ENCODE assay signal across 19 mouse cellular contexts in the genomic region with DNA sequence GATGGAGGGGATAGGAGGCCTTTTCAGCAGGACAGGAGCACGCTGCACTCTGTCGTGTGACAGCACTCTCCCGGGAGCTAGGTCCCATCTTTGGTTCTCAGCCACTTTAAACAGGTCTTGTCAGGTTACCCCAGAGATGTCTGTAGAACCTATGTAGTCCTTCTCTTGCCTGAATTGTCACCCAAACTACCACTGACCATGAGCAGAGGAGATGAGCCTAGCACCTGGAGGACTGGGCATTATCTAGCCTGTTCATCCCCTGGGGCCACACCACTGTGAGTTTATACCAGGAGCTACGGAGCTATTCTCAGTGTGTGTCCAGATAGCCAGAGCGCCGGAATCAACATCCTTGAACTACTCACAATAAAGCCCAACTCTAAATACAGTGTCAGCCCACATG. TPM values are rescaled to one million over a fixed set of nuclear protein-coding genes. Genes with fewer than 3 reads are reported as not detected.
DNase-seq lines count a peak whose midpoint lies in the region; ATAC-seq and TF ChIP-seq lines count a peak whose summit lies in the region.
"Had no signal": no experiment of that assay in that cellular context is flagged by ENCODE, and none has a peak within 500 bp of the region (broad histone marks: within the 10 kb centered on the region; RNA-seq: fewer than 3 reads in every experiment).

No protein-coding gene starts in this region.

- no peaks in the 10 kb centered on the region for H3K9me3 ChIP-seq in forebrain, embryonic 14.5 days (replicated peaks; ENCODE audit: control insufficient read depth, low read length)
- H3K9me3 ChIP-seq in forebrain, embryonic 16.5 days (ENCODE audit: control insufficient read depth, low read length), result no peaks in the 10 kb centered on the region
- H3K9me3 ChIP-seq in midbrain, postnatal 0 days (ENCODE audit: low read length), result no peaks in the 10 kb centered on the region
- H3K9me3 ChIP-seq: limb, embryonic 13.5 days; liver, embryonic 15.5 days had no signal

- peaks cover 12% of the 10 kb centered on the region for H3K4me1 ChIP-seq in forebrain, embryonic 14.5 days (ENCODE audit: control insufficient read depth, insufficient read depth, low read length)
- peaks cover 25% of the 10 kb centered on the region for H3K4me1 ChIP-seq in forebrain, embryonic 16.5 days (replicated peaks; ENCODE audit: control insufficient read depth, insufficient read depth, low read length)
- peaks cover 13% of the 10 kb centered on the region for H3K4me1 ChIP-seq in midbrain, postnatal 0 days (ENCODE audit: insufficient read depth, low read length)
- no peaks in the 10 kb centered on the region for H3K4me1 ChIP-seq in kidney, adult 2 months (ENCODE audit: control insufficient read depth, insufficient read depth, low read length)

- peaks cover 4% of the 10 kb centered on the region; the same call in 1 of the 2 replicates for H3K36me3 ChIP-seq in forebrain, embryonic 14.5 days (ENCODE audit: control insufficient read depth, insufficient read depth, low read length)
- no peaks in the 10 kb centered on the region for H3K36me3 ChIP-seq in forebrain, embryonic 16.5 days (ENCODE audit: control insufficient read depth, insufficient read depth)
- H3K36me3 ChIP-seq in midbrain, postnatal 0 days (ENCODE audit: insufficient read depth, low read length), result no peaks in the 10 kb centered on the region; the same call in 1 of the 2 replicates
- no peaks in the 10 kb centered on the region for H3K36me3 ChIP-seq in kidney, adult 2 months (ENCODE audit: control insufficient read depth, insufficient read depth, low read length)
- H3K36me3 ChIP-seq: limb, embryonic 13.5 days; liver, embryonic 15.5 days had no signal

- H3K27ac ChIP-seq in left cerebral cortex, adult 2 months, result peak overlapping the region; percentile 99
- peak overlapping the region; percentile 55; the same call in 1 of the 2 replicates for H3K27ac ChIP-seq in forebrain, embryonic 14.5 days (ENCODE audit: low read depth, low read length)
- peak overlapping the region; percentile 53 for H3K27ac ChIP-seq in forebrain, embryonic 16.5 days (ENCODE audit: low read length)
- H3K27ac ChIP-seq in midbrain, postnatal 0 days (ENCODE audit: low read depth, low read length), result peak overlapping the region; percentile 99
- H3K27ac ChIP-seq in kidney, adult 2 months (ENCODE audit: insufficient read depth, low read depth, low read length), result no peak overlapping the region
- H3K27ac ChIP-seq: limb, embryonic 13.5 days; liver, embryonic 15.5 days had no signal

- no peak for ATAC-seq in forebrain, embryonic 14.5 days
- ATAC-seq in forebrain, embryonic 16.5 days, result no peak
- no peak for ATAC-seq in midbrain, postnatal 0 days (ENCODE audit: low FRiP score)

- WGBS in forebrain, embryonic 14.5 days, result 69% methylated on average over 6 of the region's 6 CpGs
- WGBS in forebrain, embryonic 16.5 days, result 66% methylated on average over 6 of the region's 6 CpGs
- 55% methylated on average over 6 of the region's 6 CpGs for WGBS in midbrain, postnatal 0 days
- WGBS in kidney, adult 2 months, result 86% methylated on average over 6 of the region's 6 CpGs

- TF ChIP-seq POLR2A in kidney, adult 2 months (IDR thresholded peaks at IDR 0.05; ENCODE audit: low read depth, low read length), result no peak

- H3K4me2 ChIP-seq in forebrain, embryonic 14.5 days (ENCODE audit: low read length), result no peak overlapping the region
- H3K4me2 ChIP-seq in forebrain, embryonic 16.5 days (ENCODE audit: low read length), result no peak overlapping the region
- no peak overlapping the region for H3K4me2 ChIP-seq in midbrain, postnatal 0 days (ENCODE audit: low read depth, low read length, poor library complexity, severe bottlenecking)
- H3K4me2 ChIP-seq: limb, embryonic 13.5 days; liver, embryonic 15.5 days had no signal

- intact Hi-C loops in left cerebral cortex, adult 2 months (cut with DNase I), result loop anchor here (5.0 to 10.0 kb wide), 3 partner anchors 91 to 313 kb away; a partner anchor contains a TSS
- intact Hi-C loops in gastrocnemius, postnatal 14 days (cut with DNase I; ENCODE audit: low total_unique reads), result no loop called here

- H3K4me3 ChIP-seq in left cerebral cortex, adult 2 months, result no peak overlapping the region
- H3K4me3 ChIP-seq in forebrain, embryonic 14.5 days (ENCODE audit: low read depth, low read length), result no peak overlapping the region
- H3K4me3 ChIP-seq in forebrain, embryonic 16.5 days (replicated peaks; ENCODE audit: low read length), result no peak overlapping the region
- H3K4me3 ChIP-seq in midbrain, postnatal 0 days (ENCODE audit: low read depth, low read length), result no peak overlapping the region
- H3K4me3 ChIP-seq in kidney, adult 2 months (ENCODE audit: insufficient read depth, low read depth, low read length), result no peak overlapping the region
- H3K4me3 ChIP-seq: limb, embryonic 13.5 days; liver, embryonic 15.5 days had no signal

- 0 out of 2 replicates have a peak, but pooled peaks cover 5% of the 10 kb centered on the region for H3K27me3 ChIP-seq in forebrain, embryonic 14.5 days (replicated peaks; ENCODE audit: control insufficient read depth, insufficient read depth, low read length)
- no peaks in the 10 kb centered on the region for H3K27me3 ChIP-seq in forebrain, embryonic 16.5 days (replicated peaks; ENCODE audit: control insufficient read depth, insufficient read depth, low read length)
- no peaks in the 10 kb centered on the region for H3K27me3 ChIP-seq in midbrain, postnatal 0 days (ENCODE audit: insufficient read depth, low read length)
- H3K27me3 ChIP-seq in kidney, adult 2 months (replicated peaks; ENCODE audit: control insufficient read depth, insufficient read depth, low read length), result peaks cover 2% of the 10 kb centered on the region

- TF ChIP-seq CTCF in left cerebral cortex, adult 2 months (IDR thresholded peaks at IDR 0.05), result no peak
- no peak for TF ChIP-seq CTCF in midbrain, postnatal 0 days (IDR thresholded peaks at IDR 0.05)
- TF ChIP-seq CTCF in kidney, adult 2 months (conservative IDR thresholded peaks at IDR 0.05; ENCODE audit: insufficient read depth, insufficient read length, low read depth, low read length), result no peak

- no peak overlapping the region for H3K9ac ChIP-seq in forebrain, embryonic 14.5 days (ENCODE audit: low read length)
- 0 out of 2 replicates have a peak overlapping the region, but pooled peaks have one; percentile 5 for H3K9ac ChIP-seq in forebrain, embryonic 16.5 days (replicated peaks; ENCODE audit: low read depth, low read length)
- no peak overlapping the region for H3K9ac ChIP-seq in midbrain, postnatal 0 days (replicated peaks; ENCODE audit: low read length, poor library complexity, severe bottlenecking)
- H3K9ac ChIP-seq: limb, embryonic 13.5 days; liver, embryonic 15.5 days had no signal

- DNase-seq in left cerebral cortex, adult 2 months (ENCODE audit: extremely low spot score in 1 of 2, low spot score in 2 of 2), result no peak
- DNase-seq in left cerebral cortex, adult 8-10 months (ENCODE audit: low spot score in 2 of 2), result no peak
- no peak for DNase-seq in forebrain, embryonic 14.5 days (ENCODE audit: low spot score)
- DNase-seq in midbrain, postnatal 0 days (ENCODE audit: low spot score), result no peak
- DNase-seq in gastrocnemius, postnatal 14 days, result no peak
- no peak for DNase-seq in kidney, adult 2 months
- DNase-seq: adrenal gland, postnatal 14 days; heart, adult 11 months; kidney, adult 9 months; lung, postnatal 10 days; thymus, adult 18-20 months had no signal

RNA-seq across cellular contexts. Expression of a gene that starts 22.9 kb away (rescaled TPM):
- total RNA-seq in left cerebral cortex, adult 2 months (2021), result 10 to 100 TPM; 50.5 to 60.8 TPM
- total RNA-seq in left cerebral cortex, adult 8-10 months (2022), result 10 to 100 TPM; 50.1 to 54.1 (median 52.4) TPM
- polyA plus RNA-seq in forebrain, embryonic 14.5 days (2014; fragmentation: Nextera tagmentation; extraction: Ambion mirVana), result 24.5 and 36.8 TPM in 2 replicates
- polyA plus RNA-seq in forebrain, embryonic 16.5 days (2015; fragmentation: Nextera tagmentation; extraction: Ambion mirVana), result 44.9 and 50.1 TPM in 2 replicates
- 32.2 and 38.9 TPM in 2 replicates for total RNA-seq in midbrain, postnatal 0 days (2014; rRNA removed)
- 50.1 and 56.6 TPM in 2 replicates for polyA plus RNA-seq in midbrain, postnatal 0 days (2015; fragmentation: Nextera tagmentation; extraction: Ambion mirVana)
- total RNA-seq in gastrocnemius, postnatal 14 days (2021), result 10 to 100 TPM; 29.5 to 30.3 TPM
- polyA plus RNA-seq in kidney, adult 2 months (2012; rRNA removed), result 33.9 and 34.8 TPM in 2 replicates

RNA-seq across cellular contexts. Expression of a gene that starts 31.0 kb away (rescaled TPM):
- under 1 TPM in 1 of 2 experiments, not detected in 1; 0.23 TPM for total RNA-seq in left cerebral cortex, adult 2 months (2021)
- not detected for total RNA-seq in left cerebral cortex, adult 8-10 months (2022)
- not detected in 2 replicates for polyA plus RNA-seq in forebrain, embryonic 14.5 days (2014; fragmentation: Nextera tagmentation; extraction: Ambion mirVana)
- polyA plus RNA-seq in forebrain, embryonic 16.5 days (2015; fragmentation: Nextera tagmentation; extraction: Ambion mirVana), result not detected in 2 replicates
- not detected in 2 replicates for total RNA-seq in midbrain, postnatal 0 days (2014; rRNA removed)
- polyA plus RNA-seq in midbrain, postnatal 0 days (2015; fragmentation: Nextera tagmentation; extraction: Ambion mirVana), result 0.10 and 0.28 TPM in 2 replicates
- total RNA-seq in gastrocnemius, postnatal 14 days (2021), result not detected
- polyA plus RNA-seq in kidney, adult 2 months (2012; rRNA removed), result not detected in 2 replicates
- total RNA-seq: adrenal gland, postnatal 14 days; CH12.LX; gastrocnemius, adult 18-20 months; megakaryocyte-erythroid progenitor cell, adult 5-6 weeks; neutrophil, adult 5-6 weeks had no signal
- polyA plus RNA-seq: large intestine, adult 2 months; limb, embryonic 13.5 days; liver, embryonic 15.5 days had no signal

RNA-seq across cellular contexts. Expression of a gene that starts 56.6 kb away (rescaled TPM):
- total RNA-seq in left cerebral cortex, adult 2 months (2021), result 10 to 100 TPM; 38.9 to 44.7 TPM
- total RNA-seq in left cerebral cortex, adult 8-10 months (2022), result 10 to 100 TPM; 43.8 to 48.3 (median 46.8) TPM
- 57.3 and 60.7 TPM in 2 replicates for polyA plus RNA-seq in forebrain, embryonic 14.5 days (2014; fragmentation: Nextera tagmentation; extraction: Ambion mirVana)
- polyA plus RNA-seq in forebrain, embryonic 16.5 days (2015; fragmentation: Nextera tagmentation; extraction: Ambion mirVana), result 52.3 and 56.7 TPM in 2 replicates
- total RNA-seq in midbrain, postnatal 0 days (2014; rRNA removed), result 40.4 and 59.5 TPM in 2 replicates
- polyA plus RNA-seq in midbrain, postnatal 0 days (2015; fragmentation: Nextera tagmentation; extraction: Ambion mirVana), result 95.5 and 111 TPM in 2 replicates
- total RNA-seq in gastrocnemius, postnatal 14 days (2021), result under 1 TPM; 0.82 TPM
- polyA plus RNA-seq in kidney, adult 2 months (2012; rRNA removed), result 2.0 and 3.7 TPM in 2 replicates
- total RNA-seq: CH12.LX; megakaryocyte-erythroid progenitor cell, adult 5-6 weeks; neutrophil, adult 5-6 weeks had no signal

Comparison
In these comparisons a context has a peak if more than half of its experiments do, and no peak if none do; other contexts are left out.
1. RNA of a gene that starts 56.6 kb away (total RNA-seq): 40.4 to 59.5 TPM in midbrain, postnatal 0 days, 43.8 to 48.3 TPM in left cerebral cortex, adult 8-10 months and 38.9 to 44.7 TPM in left cerebral cortex, adult 2 months; 0.82 TPM in gastrocnemius, postnatal 14 days; every median in the first group is over 10 times any median in the second.